9 mouse cellular contexts compared by ENCODE assay signal in the genomic region with DNA sequence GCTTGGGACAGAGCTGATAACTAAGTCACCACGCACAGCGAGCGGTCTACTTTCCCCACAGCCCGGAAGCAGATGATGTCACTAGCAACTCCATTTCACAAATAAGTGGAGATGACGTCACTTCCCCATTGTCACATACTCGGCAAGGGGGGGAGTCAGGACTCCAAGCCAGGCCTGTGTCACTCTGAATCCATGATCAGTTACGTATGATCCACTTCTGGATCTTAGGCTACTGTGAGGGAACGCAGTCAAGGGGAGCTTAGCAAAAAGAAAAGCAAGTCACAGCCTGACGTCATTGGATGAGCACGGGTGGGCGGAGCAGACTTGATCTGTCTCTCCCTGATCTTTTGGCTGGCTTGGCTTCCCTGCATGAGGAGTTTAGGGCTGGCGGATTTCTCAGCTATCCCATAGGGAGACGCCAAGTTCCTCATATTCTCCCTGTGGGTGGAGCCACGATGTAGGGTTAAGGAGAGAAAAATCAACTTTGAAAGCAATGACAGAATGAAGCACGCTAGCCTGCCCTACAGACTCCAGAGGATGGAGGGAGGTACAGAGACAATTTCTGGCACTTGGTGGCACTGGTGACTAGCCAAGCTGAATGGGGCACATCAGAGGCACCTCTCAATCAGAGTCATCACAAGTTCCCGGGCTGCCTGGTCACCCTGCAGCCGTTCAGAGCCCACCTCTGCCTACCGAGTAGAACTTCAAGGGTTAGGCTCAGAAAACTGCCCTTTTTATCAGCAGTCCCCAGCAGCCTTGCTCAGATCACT. TPM values are rescaled to one million over a fixed set of nuclear protein-coding genes. Genes with fewer than 3 reads are reported as not detected.
DNase-seq lines count a peak whose midpoint lies in the region; ATAC-seq and TF ChIP-seq lines count a peak whose summit lies in the region.
"Had no signal": no experiment of that assay in that cellular context is flagged by ENCODE, and none has a peak within 500 bp of the region (broad histone marks: within the 10 kb centered on the region; RNA-seq: fewer than 3 reads in every experiment).

No protein-coding gene starts in this region.

- H3K4me3 ChIP-seq in hindbrain, embryonic 13.5 days, result no peak overlapping the region
- no peak overlapping the region for H3K4me3 ChIP-seq in hindbrain, embryonic 12.5 days

- H3K9me3 ChIP-seq in hindbrain, embryonic 13.5 days, result peaks cover 8% of the 10 kb centered on the region
- peaks cover 8% of the 10 kb centered on the region for H3K9me3 ChIP-seq in hindbrain, embryonic 12.5 days (replicated peaks)

- H3K4me1 ChIP-seq in hindbrain, embryonic 13.5 days (replicated peaks), result peaks cover 46% of the 10 kb centered on the region
- peaks cover 29% of the 10 kb centered on the region for H3K4me1 ChIP-seq in hindbrain, embryonic 12.5 days

- intact Hi-C loops in heart, postnatal 36 days (cut with DNase I), result no loop called here
- intact Hi-C loops in left cerebral cortex, postnatal 4 days (cut with DNase I), result loop anchor here (5.0 kb wide), 1 partner anchor 164 kb away; no protein-coding TSS in a partner anchor

- no peak for ATAC-seq in hindbrain, embryonic 13.5 days (ENCODE audit: low FRiP score)
- ATAC-seq in hindbrain, embryonic 12.5 days (ENCODE audit: low FRiP score), result no peak
- peak; percentile 43; the same call in 1 of the 2 replicates for ATAC-seq in megakaryocyte-erythroid progenitor cell, adult 5-6 weeks (replicated peaks; ENCODE audit: low FRiP score, low TSS enrichment, poor library complexity, severe bottlenecking)
- ATAC-seq: Patski had no signal

- 73% methylated on average over 18 of the region's 18 CpGs for WGBS in hindbrain, embryonic 13.5 days
- 76% methylated on average over 18 of the region's 18 CpGs for WGBS in hindbrain, embryonic 12.5 days

- DNase-seq in brain, embryonic 14.5 days (ENCODE audit: low read depth), result peak; percentile 24
- peak; percentile 23 to 30 for DNase-seq in heart, postnatal 36 days
- DNase-seq in embryo, embryonic 10 days (ENCODE audit: low spot score), result no peak
- no peak for DNase-seq in cerebellum, adult 9-10 months
- no peak for DNase-seq in left cerebral cortex, postnatal 4 days

- H3K27ac ChIP-seq in hindbrain, embryonic 13.5 days, result no peak overlapping the region
- H3K27ac ChIP-seq in hindbrain, embryonic 12.5 days, result no peak overlapping the region

- H3K4me2 ChIP-seq in hindbrain, embryonic 13.5 days, result no peak overlapping the region
- H3K4me2 ChIP-seq in hindbrain, embryonic 12.5 days (replicated peaks), result no peak overlapping the region

- no peaks in the 10 kb centered on the region for H3K27me3 ChIP-seq in hindbrain, embryonic 13.5 days
- H3K27me3 ChIP-seq in hindbrain, embryonic 12.5 days, result no peaks in the 10 kb centered on the region
- H3K27me3 ChIP-seq: Patski had no signal

- no peak for TF ChIP-seq CTCF in brain, embryonic 14.5 days (IDR thresholded peaks at IDR 0.05; ENCODE audit: borderline replicate concordance, extremely low read depth, insufficient read depth, insufficient read length)

- TF ChIP-seq POLR2A in brain, embryonic 14.5 days (IDR thresholded peaks at IDR 0.05; ENCODE audit: borderline replicate concordance, extremely low read depth, insufficient read depth, insufficient read length, poor library complexity, severe bottlenecking), result no peak

- peak overlapping the region; percentile 46; the same call in 1 of the 2 replicates for H3K9ac ChIP-seq in hindbrain, embryonic 13.5 days
- H3K9ac ChIP-seq in hindbrain, embryonic 12.5 days, result no peak overlapping the region

- H3K36me3 ChIP-seq in hindbrain, embryonic 13.5 days, result peaks cover 55% of the 10 kb centered on the region
- peaks cover 63% of the 10 kb centered on the region for H3K36me3 ChIP-seq in hindbrain, embryonic 12.5 days

RNA-seq across cellular contexts. Expression of a gene that starts 3.6 kb away (rescaled TPM):
- polyA plus RNA-seq in hindbrain, embryonic 13.5 days (2015; fragmentation: Nextera tagmentation; extraction: Ambion mirVana), result 9.5 and 11.0 TPM in 2 replicates
- polyA plus RNA-seq in hindbrain, embryonic 12.5 days (2016; fragmentation: Nextera tagmentation; extraction: Ambion mirVana), result 36.7 and 42.8 TPM in 2 replicates
- 46.3 and 55.6 TPM in 2 replicates for polyA plus RNA-seq in brain, embryonic 14.5 days (2012; rRNA removed)
- total RNA-seq in heart, postnatal 36 days (2021), result 10 to 100 TPM; 19.8 to 21.1 TPM
- total RNA-seq in megakaryocyte-erythroid progenitor cell, adult 5-6 weeks (2014; fragmentation: Nextera tagmentation), result 17.7 and 18.4 TPM in 2 replicates
- 1.6 and 3.6 TPM in 2 replicates for total RNA-seq in megakaryocyte-erythroid progenitor cell, adult 5-6 weeks (2017)
- 10 to 100 TPM; 30.2 to 30.4 TPM for total RNA-seq in left cerebral cortex, postnatal 4 days (2021)

RNA-seq across cellular contexts. Expression of a gene that starts 13.2 kb away (rescaled TPM):
- polyA plus RNA-seq in hindbrain, embryonic 13.5 days (2015; fragmentation: Nextera tagmentation; extraction: Ambion mirVana), result 160 and 163 TPM in 2 replicates
- polyA plus RNA-seq in hindbrain, embryonic 12.5 days (2016; fragmentation: Nextera tagmentation; extraction: Ambion mirVana), result 137 and 140 TPM in 2 replicates
- 152 and 168 TPM in 2 replicates for polyA plus RNA-seq in brain, embryonic 14.5 days (2012; rRNA removed)
- 100 to 1,000 TPM; 178 to 188 TPM for total RNA-seq in heart, postnatal 36 days (2021)
- 76.1 and 80.1 TPM in 2 replicates for total RNA-seq in megakaryocyte-erythroid progenitor cell, adult 5-6 weeks (2014; fragmentation: Nextera tagmentation)
- total RNA-seq in megakaryocyte-erythroid progenitor cell, adult 5-6 weeks (2017), result 41.5 and 67.4 TPM in 2 replicates
- total RNA-seq in left cerebral cortex, postnatal 4 days (2021), result 100 to 1,000 TPM in 1 of 2 experiments, 10 to 100 TPM in 1; 99.4 to 102 TPM

RNA-seq across cellular contexts. Expression of a gene that starts 37.6 kb away (rescaled TPM):
- polyA plus RNA-seq in hindbrain, embryonic 13.5 days (2015; fragmentation: Nextera tagmentation; extraction: Ambion mirVana), result 2.6 and 2.8 TPM in 2 replicates
- 6.3 and 7.6 TPM in 2 replicates for polyA plus RNA-seq in hindbrain, embryonic 12.5 days (2016; fragmentation: Nextera tagmentation; extraction: Ambion mirVana)
- 2.8 and 3.9 TPM in 2 replicates for polyA plus RNA-seq in brain, embryonic 14.5 days (2012; rRNA removed)
- under 1 TPM in 1 of 2 experiments, not detected in 1; 0.22 TPM for total RNA-seq in heart, postnatal 36 days (2021)
- 18.4 and 23.7 TPM in 2 replicates for total RNA-seq in megakaryocyte-erythroid progenitor cell, adult 5-6 weeks (2014; fragmentation: Nextera tagmentation)
- total RNA-seq in megakaryocyte-erythroid progenitor cell, adult 5-6 weeks (2017), result 34.6 and 45.8 TPM in 2 replicates
- 1 to 10 TPM; 1.4 to 1.8 TPM for total RNA-seq in left cerebral cortex, postnatal 4 days (2021)

RNA-seq across cellular contexts. Expression of a gene that starts 51.9 kb away (rescaled TPM):
- polyA plus RNA-seq in hindbrain, embryonic 13.5 days (2015; fragmentation: Nextera tagmentation; extraction: Ambion mirVana), result 20.2 and 21.5 TPM in 2 replicates
- polyA plus RNA-seq in hindbrain, embryonic 12.5 days (2016; fragmentation: Nextera tagmentation; extraction: Ambion mirVana), result 9.7 and 9.8 TPM in 2 replicates
- polyA plus RNA-seq in brain, embryonic 14.5 days (2012; rRNA removed), result 19.6 and 21.3 TPM in 2 replicates
- 10 to 100 TPM; 19.0 to 24.0 TPM for total RNA-seq in heart, postnatal 36 days (2021)
- total RNA-seq in megakaryocyte-erythroid progenitor cell, adult 5-6 weeks (2014; fragmentation: Nextera tagmentation), result 0.66 and 1.3 TPM in 2 replicates
- total RNA-seq in megakaryocyte-erythroid progenitor cell, adult 5-6 weeks (2017), result 0.47 and 0.80 TPM in 2 replicates
- 10 to 100 TPM; 30.7 to 31.7 TPM for total RNA-seq in left cerebral cortex, postnatal 4 days (2021)

Comparison
In these comparisons a context has a peak if more than half of its experiments do, and no peak if none do; other contexts are left out.
1. DNase-seq: peak in brain, embryonic 14.5 days (single experiment) and heart, postnatal 36 days (2 of 2); none in embryo, embryonic 10 days (single experiment), cerebellum, adult 9-10 months (single experiment) and left cerebral cortex, postnatal 4 days (single experiment).
2. RNA of a gene that starts 37.6 kb away (total RNA-seq): 18.4 to 45.8 TPM in megakaryocyte-erythroid progenitor cell, adult 5-6 weeks; 1.4 to 1.8 TPM in left cerebral cortex, postnatal 4 days and 0.22 TPM in heart, postnatal 36 days; every median in the first group is over 4 times any median in the second.